Mouse (Mus musculus) ZHBTc4 (cell line): ENCODE measurements around the gene Slc8b1.

Source experiments
- DNase-seq: peaks from one replicate; pipeline ENCODE4 v3.0.0-alpha.2; 2011; ENCODE audit warnings: low read depth, low spot score

The Slc8b1 gene

DNA sequence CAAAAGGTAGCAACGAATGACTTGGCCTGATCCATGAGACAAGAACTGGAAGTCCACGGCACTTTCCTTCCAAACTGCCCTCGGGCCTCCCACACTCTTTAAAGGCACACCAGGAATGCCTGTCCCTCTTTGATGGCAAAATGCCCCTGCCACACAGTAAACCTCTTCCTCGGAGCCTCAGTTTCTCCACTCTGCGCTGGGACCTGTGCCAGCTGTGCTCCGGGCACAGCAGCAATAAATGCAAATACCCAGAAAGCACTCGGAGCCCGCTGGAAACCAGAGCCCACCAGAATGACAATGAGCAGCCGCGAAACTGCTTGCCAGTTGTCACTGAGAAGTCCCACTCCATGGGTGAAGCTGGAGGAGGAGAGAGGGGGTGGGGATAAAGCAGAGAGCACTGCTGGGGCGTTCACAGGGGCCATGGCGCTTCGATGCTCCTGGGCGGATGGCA lies 56.8 kb downstream of the Slc8b1 start:
- no peak for DNase-seq

GRCm38 (mm10) chr5:120568336-120568768 lies 57.4 kb downstream of the Slc8b1 start:
- DNase-seq: no peak

DNA sequence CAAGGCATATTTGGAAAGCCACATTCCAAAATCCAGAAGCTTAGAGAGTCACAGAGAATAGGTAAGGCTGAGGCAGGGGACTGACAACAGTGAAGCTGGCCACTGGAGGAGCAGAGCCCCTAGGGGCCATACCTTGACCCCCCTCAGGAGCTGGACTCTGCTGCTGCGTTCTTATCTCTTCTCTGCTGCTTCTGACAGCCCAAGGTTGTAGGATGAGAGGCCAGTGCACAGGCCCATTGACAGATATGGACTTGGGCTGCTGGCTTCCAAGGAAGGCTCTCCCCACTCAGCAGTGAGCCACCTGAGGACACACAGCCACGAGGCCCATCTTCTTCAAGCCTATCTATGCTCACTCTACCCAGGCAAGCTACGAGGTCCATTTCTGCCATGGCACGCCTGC lies 58.0 kb downstream of the Slc8b1 start:
- no peak for DNase-seq

DNA sequence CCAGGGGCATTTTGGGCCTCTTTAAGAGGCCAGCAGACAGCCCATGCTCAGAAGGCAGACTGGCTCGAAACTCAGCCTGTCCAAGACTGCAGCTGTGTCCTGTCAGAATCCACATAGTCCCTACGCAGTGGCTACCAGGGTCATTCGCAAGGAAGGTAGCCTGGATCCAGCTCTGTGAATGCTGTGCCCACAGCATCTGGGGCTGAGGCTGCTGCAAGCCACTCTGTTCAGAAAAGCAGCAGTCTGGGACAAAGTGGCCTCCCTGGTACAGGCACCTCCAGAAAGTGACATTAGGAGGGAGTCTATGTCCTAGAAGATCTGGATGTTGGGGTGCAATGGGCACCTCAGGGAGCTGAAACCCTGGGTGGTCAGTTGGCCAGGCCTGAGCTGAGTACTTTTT lies 58.8 kb downstream of the Slc8b1 start:
- no peak for DNase-seq

- DNase-seq: no peak
Observed at GRCm38 (mm10) chr5:120570289-120570897, 59.4 kb downstream of the Slc8b1 start.

- DNase-seq: no peak
Observed at GRCm38 (mm10) chr5:120571056-120571740, 60.2 kb downstream of the Slc8b1 start.

DNA sequence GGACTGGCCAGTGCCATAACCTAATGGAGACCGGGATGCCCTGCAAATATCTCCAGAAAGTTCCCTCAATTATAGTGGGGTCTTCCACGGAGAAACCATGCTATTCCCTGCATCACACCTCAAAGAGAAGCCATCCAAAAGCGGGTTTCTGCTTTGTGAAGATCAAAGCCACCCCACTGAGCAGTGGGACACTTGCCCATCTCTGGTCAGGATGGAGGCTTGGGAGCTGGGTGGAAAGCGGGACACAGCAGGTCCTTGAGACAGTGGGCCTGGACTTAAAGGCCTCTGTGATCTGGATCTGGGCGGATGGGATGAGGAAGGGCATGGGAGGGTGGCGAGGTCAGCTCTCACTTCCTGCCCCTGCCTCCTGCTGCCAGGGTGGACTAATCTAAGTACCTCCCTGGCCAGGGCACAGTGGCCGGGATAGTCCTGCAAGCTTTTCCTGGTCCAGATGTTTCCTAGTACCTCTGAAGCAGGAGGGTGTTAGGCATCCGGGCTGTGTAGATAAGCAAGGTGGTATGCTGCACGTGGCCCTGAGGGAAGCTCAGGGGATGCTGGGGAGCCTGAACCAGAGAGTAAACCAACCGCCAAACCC lies 63.6 kb downstream of the Slc8b1 start:
- DNase-seq: no peak

- DNase-seq: peak; percentile 36
Observed at GRCm38 (mm10) chr5:120576781-120577301, 65.9 kb downstream of the Slc8b1 start.

DNA sequence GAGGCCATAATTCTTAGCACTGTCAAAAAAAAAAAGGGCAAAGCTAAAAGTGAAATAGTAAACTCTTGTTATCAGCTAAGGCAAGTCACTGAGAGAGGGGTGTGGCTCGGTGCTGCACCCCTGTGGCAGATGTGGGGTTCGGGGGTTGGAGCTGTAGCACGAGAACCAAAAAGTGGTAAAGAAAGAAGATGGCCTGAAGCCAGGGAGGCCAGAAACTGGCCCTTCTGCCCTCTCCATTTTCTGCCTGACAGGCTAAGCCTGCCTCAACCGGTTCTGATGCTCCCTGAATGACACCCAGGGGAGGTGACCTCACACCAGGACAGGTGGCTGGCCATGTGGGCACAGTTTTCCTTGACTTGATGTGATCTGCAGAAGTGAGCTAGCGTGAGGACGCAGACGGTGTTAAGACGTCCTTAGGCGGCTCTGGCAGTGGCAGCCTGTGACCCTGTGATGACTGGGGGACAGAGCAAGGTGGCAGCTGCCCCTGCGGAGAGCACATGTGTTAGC lies 67.0 kb downstream of the Slc8b1 start:
- no peak for DNase-seq

DNA sequence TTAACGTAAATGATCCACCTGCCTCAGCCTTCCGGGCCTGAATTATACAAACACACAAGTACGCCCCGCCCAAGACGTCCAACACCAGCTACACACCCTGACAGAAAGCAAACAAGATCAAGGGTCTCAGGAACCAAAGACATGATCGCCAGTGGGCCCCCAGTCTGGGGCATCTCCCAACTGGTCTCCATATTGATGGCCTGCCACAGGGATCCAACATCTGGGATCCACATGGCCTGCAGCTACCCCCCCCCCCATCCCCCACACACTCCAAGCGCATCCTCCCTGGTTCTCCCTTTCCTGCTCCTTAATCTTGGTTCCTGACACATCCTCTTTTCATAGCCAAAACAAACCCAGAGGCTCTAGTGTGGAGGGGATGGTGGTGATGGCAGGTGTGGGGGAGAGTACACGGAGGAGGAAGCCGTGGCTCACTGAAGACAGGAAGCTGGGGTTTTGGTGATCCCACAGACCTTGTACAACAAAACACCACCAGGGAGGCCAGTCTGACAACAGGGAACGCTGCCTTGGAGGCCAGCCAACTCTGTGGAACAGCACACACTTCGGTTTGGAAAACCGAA lies 67.6 kb downstream of the Slc8b1 start:
- DNase-seq: no peak

- peak; percentile 36 for DNase-seq
Observed at GRCm38 (mm10) chr5:120579211-120579897, 68.4 kb downstream of the Slc8b1 start.

- DNase-seq: no peak
Observed at GRCm38 (mm10) chr5:120579898-120580626, 69.1 kb downstream of the Slc8b1 start.

DNA sequence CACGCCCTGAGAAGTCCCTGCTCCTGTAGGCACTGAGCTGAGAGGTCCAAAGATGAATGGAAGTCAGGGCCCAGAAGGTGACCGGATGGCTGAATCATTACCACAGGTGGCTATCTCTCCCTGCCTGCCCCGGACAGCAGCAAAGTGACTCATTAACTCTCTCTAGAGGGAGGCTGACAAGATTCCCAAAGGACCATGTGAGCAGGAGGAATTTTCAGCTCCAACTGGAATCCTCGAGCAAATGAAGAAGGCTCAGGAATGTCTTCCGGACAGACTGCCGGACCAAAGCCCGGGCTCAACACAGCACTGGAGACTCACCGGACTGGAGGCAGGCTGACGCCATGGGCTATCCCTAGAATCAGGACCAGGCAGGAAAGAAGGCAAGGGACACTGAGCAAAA lies 71.0 kb downstream of the Slc8b1 start:
- DNase-seq: no peak

- DNase-seq: no peak
Observed at GRCm38 (mm10) chr5:120583511-120583910, 72.5 kb downstream of the Slc8b1 start.
